Mouse (Mus musculus) kidney, adult 2 months (tissue): ENCODE results near the gene Cfap69.

ENCODE experiments used
- CTCF ChIP-seq: fragments of 200-500 bp; conservative IDR thresholded peaks from 2 replicates; pipeline ENCODE4 v1.5.1; 2011; ENCODE audit warnings: low read depth, mild to moderate bottlenecking, control low read depth, low read length, moderate library complexity, mixed read lengths; ENCODE audit not compliant: insufficient read depth, insufficient read length
- POLR2A ChIP-seq: fragments of 200-500 bp; IDR thresholded peaks from one replicate; pipeline ENCODE4 v1.6.1; 2011; ENCODE audit warnings: low read depth, low read length, control low read depth

DNA sequence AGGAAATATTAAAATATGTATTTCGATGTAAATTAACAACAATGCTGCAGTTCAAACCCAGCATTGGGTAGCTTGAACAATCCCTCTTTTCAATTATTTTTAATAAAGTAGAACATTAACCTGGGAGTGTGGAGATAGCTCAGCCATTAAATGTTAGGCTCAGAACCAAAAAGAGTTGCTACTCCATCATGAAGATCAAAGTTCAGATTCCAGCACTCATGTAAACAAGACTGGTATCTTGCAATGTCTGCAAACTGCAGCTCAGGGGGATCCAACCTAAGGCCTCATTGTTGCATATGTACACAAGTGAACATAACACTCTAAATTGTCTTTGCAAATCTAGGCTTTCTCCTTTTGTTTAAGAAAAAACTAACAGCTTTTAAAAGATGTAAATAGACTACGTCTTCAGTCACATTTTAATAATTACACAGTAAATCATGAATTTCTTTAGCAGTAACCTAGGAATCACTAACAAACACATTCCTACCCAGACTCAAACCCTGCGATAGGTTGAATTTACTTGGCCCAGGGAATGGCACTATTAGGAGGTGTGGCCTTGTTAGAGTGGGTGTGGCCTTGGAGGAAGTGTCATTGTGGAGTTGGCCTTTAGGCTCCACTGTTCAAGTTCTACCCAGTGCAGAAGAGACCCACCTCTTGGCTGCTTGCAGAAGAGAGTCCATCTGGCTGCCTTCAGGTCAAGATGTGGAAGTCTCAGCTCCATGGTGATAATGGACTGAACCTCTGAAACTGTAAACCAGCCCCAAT lies 130.2 kb downstream of the Cfap69 start:
- TF ChIP-seq POLR2A (no peak), CTCF (no peak)
